Mouse (Mus musculus): ENCODE measurements around the gene Car15. TPM values are rescaled to one million over a fixed set of nuclear protein-coding genes. Genes with fewer than 3 reads are reported as not detected.

Gene Car15
- polyA plus RNA-seq, 1 experiment: 1.2 TPM

DNA sequence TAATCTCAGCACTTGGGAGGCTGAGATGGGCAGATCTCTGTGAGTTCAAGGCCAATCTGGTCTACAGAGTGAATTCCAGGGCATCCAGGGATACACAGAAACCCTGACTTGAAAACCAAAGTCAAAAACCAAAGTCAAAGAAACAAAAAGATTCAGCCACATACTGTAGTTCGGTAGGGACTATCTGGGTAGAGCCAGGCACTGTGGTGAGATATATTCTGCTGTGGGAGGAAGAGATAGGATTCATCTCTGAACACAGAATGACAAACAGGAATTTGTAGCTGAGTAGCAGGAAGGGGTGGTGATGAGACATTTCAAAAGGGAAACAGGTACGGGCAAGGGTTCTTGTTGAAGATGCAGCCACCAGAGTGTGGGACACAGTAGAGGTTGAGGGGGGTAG, 9.9 kb downstream of the Car15 start:
- Histone ChIP-seq H3K36me3 (ENCODE audit: control insufficient read depth, insufficient read depth) (no peaks in the 10 kb centered on the region), H3K79me2 (ENCODE audit: control insufficient read depth, insufficient read depth) (no peaks in the 10 kb centered on the region), H3K4me3 (no peak overlapping the region), H3K27me3 (ENCODE audit: control insufficient read depth, insufficient read depth, insufficient read length) (peaks cover 44% of the 10 kb centered on the region), H3ac (ENCODE audit: control insufficient read depth, insufficient read length) (no peak overlapping the region), H3K4me2 (ENCODE audit: low read depth) (no peak overlapping the region)
- TF ChIP-seq MYOD1 (IDR thresholded peaks at IDR 0.05; ENCODE audit: control insufficient read depth in 1 of 3, insufficient read length in 2 of 3, low read depth in 2 of 3): no peak
- TF ChIP-seq TCF12 (IDR thresholded peaks at IDR 0.05; ENCODE audit: insufficient read depth, poor library complexity, severe bottlenecking): no peak
- TF ChIP-seq USF1 (IDR thresholded peaks at IDR 0.05; ENCODE audit: low read depth): no peak

DNA sequence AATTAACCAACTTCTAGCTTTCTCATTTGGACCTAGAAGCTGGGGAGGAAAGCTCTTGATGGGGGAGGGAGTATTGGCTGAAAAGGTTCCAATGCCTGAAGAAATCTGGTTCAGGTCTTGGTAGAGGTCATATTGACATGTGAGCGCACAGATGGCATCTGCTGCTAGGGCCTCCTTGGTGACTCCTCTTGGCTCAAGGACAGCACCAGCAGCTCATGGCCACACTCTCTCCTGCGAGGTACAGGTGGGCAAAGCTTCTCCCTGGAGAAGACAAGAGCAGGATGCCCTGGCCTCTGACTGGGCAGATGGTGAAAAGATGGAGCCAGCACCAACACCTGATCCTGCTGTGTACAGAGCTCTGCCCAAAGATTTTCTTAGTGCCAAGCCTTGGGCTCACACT, 11.7 kb downstream of the Car15 start:
- no peaks in the 10 kb centered on the region for H3K36me3 ChIP-seq (ENCODE audit: control insufficient read depth, insufficient read depth)
- TF ChIP-seq POLR2AphosphoS2 (IDR thresholded peaks at IDR 0.05; ENCODE audit: insufficient read length, low read depth) (no peak), POLR2A (IDR thresholded peaks at IDR 0.05; ENCODE audit: insufficient read length, low read depth) (no peak), REST (IDR thresholded peaks at IDR 0.05; ENCODE audit: insufficient read depth, insufficient read length) (no peak), MYOD1 (IDR thresholded peaks at IDR 0.05; ENCODE audit: control insufficient read depth in 1 of 3, insufficient read length in 2 of 3, low read depth in 2 of 3) (no peak), CEBPB (IDR thresholded peaks at IDR 0.05; ENCODE audit: insufficient read depth, poor library complexity, severe bottlenecking) (no peak), USF1 (IDR thresholded peaks at IDR 0.05; ENCODE audit: low read depth) (no peak), MAX (IDR thresholded peaks at IDR 0.05; ENCODE audit: low read depth) (no peak), SRF (IDR thresholded peaks at IDR 0.05; ENCODE audit: control insufficient read depth, insufficient read length, low read depth) (no peak), TCF12 (IDR thresholded peaks at IDR 0.05; ENCODE audit: insufficient read depth, poor library complexity, severe bottlenecking) (no peak), E2F4 (IDR thresholded peaks at IDR 0.05; ENCODE audit: insufficient read depth) (no peak)
- H3K4me2 ChIP-seq (ENCODE audit: low read depth): no peak overlapping the region
- H3K4me3 ChIP-seq: no peak overlapping the region
- peaks cover 31% of the 10 kb centered on the region for H3K27me3 ChIP-seq (ENCODE audit: control insufficient read depth, insufficient read depth, insufficient read length)
- no peak overlapping the region for H3ac ChIP-seq (ENCODE audit: control insufficient read depth, insufficient read length)
- H3K79me2 ChIP-seq (ENCODE audit: control insufficient read depth, insufficient read depth): no peaks in the 10 kb centered on the region

DNA sequence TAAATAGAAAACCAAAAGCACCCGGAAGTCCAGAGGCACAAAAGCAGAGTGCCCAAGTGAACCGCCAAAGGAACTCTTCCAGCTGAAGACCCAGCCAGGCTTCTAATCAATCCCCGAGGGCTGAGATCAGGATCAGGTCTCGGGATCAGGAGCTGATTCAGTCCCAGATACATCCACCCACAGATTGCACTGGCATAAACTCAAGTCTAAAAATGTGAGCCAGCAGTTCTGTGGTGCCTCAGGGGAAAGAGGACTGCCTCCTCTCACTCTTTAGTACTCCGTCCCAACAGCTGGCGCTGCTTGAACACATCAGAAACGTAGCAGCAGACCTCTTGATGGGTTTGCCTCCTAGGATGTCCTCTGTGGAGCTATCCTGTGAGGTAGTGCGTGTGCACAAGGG, 21.6 kb downstream of the Car15 start:
- Histone ChIP-seq H3K4me3 (no peak overlapping the region), H3K27me3 (ENCODE audit: control insufficient read depth, insufficient read depth, insufficient read length) (no peaks in the 10 kb centered on the region), H3ac (ENCODE audit: control insufficient read depth, insufficient read length) (no peak overlapping the region), H3K4me2 (ENCODE audit: low read depth) (no peak overlapping the region), H3K36me3 (ENCODE audit: control insufficient read depth, insufficient read depth) (no peaks in the 10 kb centered on the region), H3K79me2 (ENCODE audit: control insufficient read depth, insufficient read depth) (no peaks in the 10 kb centered on the region)
- TF ChIP-seq REST (IDR thresholded peaks at IDR 0.05; ENCODE audit: insufficient read depth, insufficient read length) (no peak), MYOG (IDR thresholded peaks at IDR 0.05; ENCODE audit: control insufficient read depth in 1 of 3, insufficient read depth in 1 of 3, insufficient read length in 2 of 3, low read depth in 2 of 3) (no peak), TCF12 (IDR thresholded peaks at IDR 0.05; ENCODE audit: insufficient read depth, poor library complexity, severe bottlenecking) (no peak), SRF (IDR thresholded peaks at IDR 0.05; ENCODE audit: control insufficient read depth, insufficient read length, low read depth) (no peak), CEBPB (IDR thresholded peaks at IDR 0.05; ENCODE audit: insufficient read depth, poor library complexity, severe bottlenecking) (no peak), MYOD1 (IDR thresholded peaks at IDR 0.05; ENCODE audit: control insufficient read depth in 1 of 3, insufficient read length in 2 of 3, low read depth in 2 of 3) (no peak), POLR2A (IDR thresholded peaks at IDR 0.05; ENCODE audit: insufficient read length, low read depth) (no peak), E2F4 (IDR thresholded peaks at IDR 0.05; ENCODE audit: insufficient read depth) (no peak), MAX (IDR thresholded peaks at IDR 0.05; ENCODE audit: low read depth) (no peak), USF1 (IDR thresholded peaks at IDR 0.05; ENCODE audit: low read depth) (no peak), TCF3 (IDR thresholded peaks at IDR 0.05; ENCODE audit: insufficient read length, low read depth) (no peak), POLR2AphosphoS2 (IDR thresholded peaks at IDR 0.05; ENCODE audit: insufficient read length, low read depth) (no peak)

DNA sequence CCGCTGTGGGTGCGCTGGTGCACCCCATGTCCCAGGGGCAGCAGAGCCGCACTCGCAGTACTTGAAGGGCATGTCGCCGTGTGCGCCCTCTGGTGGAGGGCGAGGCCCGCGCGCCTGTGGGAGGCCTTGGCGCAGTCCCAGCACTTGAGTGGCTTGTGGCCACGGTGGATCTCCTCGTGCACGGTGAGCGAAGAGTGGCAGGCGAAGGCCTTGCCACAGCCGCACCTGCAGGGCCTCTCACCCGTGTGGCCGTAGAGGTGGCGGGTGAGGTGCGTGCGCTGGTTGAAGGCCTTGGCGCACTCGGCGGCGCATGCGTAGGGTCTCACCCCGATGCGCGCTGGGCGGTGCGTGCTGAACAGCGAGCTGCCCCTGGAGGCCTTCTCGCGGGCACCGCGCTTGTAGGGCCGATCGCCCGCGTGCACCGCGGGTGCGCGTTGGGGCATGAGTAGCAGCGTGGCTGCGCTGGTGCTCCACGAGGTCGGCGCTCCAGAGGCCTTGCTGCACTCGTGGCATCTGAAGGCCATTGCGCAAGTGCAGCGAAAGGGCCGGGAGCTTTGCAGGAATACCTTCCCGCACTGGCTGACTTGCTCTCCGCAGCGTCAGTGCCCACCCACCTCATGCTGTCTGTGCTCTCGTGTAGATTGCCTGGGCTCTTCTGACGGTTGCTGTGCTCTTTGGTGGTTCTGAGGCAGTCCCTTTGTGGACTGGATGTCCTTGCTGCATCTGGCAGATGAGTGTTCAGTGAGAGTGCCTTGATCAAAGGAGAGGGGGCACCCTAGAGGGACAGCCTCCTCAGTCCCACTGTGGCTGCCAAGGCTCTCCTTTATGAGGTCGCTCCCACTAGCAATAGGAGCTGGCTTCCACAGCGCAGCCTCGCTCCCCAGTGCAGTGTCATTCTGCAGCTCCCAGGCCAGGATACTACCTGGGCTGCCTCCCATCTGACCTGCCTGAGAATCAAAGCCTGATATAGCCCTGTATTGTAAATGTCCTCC, 22.5 kb downstream of the Car15 start:
- TF ChIP-seq SRF (IDR thresholded peaks at IDR 0.05; ENCODE audit: control insufficient read depth, insufficient read length, low read depth): no peak
- TF ChIP-seq MAX (IDR thresholded peaks at IDR 0.05; ENCODE audit: low read depth): no peak
- no peak for TF ChIP-seq REST (IDR thresholded peaks at IDR 0.05; ENCODE audit: insufficient read depth, insufficient read length)
- TF ChIP-seq POLR2A (IDR thresholded peaks at IDR 0.05; ENCODE audit: insufficient read length, low read depth): no peak
- TF ChIP-seq CEBPB (IDR thresholded peaks at IDR 0.05; ENCODE audit: insufficient read depth, poor library complexity, severe bottlenecking): 0 out of 2 replicates have a peak, but pooled peaks have one; percentile 52
- TF ChIP-seq TCF3 (IDR thresholded peaks at IDR 0.05; ENCODE audit: insufficient read length, low read depth): no peak
- no peak for TF ChIP-seq USF1 (IDR thresholded peaks at IDR 0.05; ENCODE audit: low read depth)
- TF ChIP-seq MYOD1 (IDR thresholded peaks at IDR 0.05; ENCODE audit: control insufficient read depth in 1 of 3, insufficient read length in 2 of 3, low read depth in 2 of 3): peak in 1 of 3 experiments; percentile 38
- TF ChIP-seq E2F4 (IDR thresholded peaks at IDR 0.05; ENCODE audit: insufficient read depth): no peak
- TF ChIP-seq TCF12 (IDR thresholded peaks at IDR 0.05; ENCODE audit: insufficient read depth, poor library complexity, severe bottlenecking): no peak
- TF ChIP-seq MYOG (IDR thresholded peaks at IDR 0.05; ENCODE audit: control insufficient read depth in 1 of 3, insufficient read depth in 1 of 3, insufficient read length in 2 of 3, low read depth in 2 of 3): peak in 1 of 3 experiments; percentile 38
- no peak for TF ChIP-seq POLR2AphosphoS2 (IDR thresholded peaks at IDR 0.05; ENCODE audit: insufficient read length, low read depth)
- Histone ChIP-seq H3K27me3 (ENCODE audit: control insufficient read depth, insufficient read depth, insufficient read length) (no peaks in the 10 kb centered on the region), H3K36me3 (ENCODE audit: control insufficient read depth, insufficient read depth) (no peaks in the 10 kb centered on the region), H3ac (ENCODE audit: control insufficient read depth, insufficient read length) (peak overlapping the region; percentile 0), H3K79me2 (ENCODE audit: control insufficient read depth, insufficient read depth) (no peaks in the 10 kb centered on the region), H3K4me2 (ENCODE audit: low read depth) (peak overlapping the region; percentile 54), H3K4me3 (no peak overlapping the region)

Data from myocyte (in vitro differentiated cells).